Mouse (Mus musculus) kidney, embryonic 14.5 days (tissue): ENCODE results near the gene Gp1bb. TPM values are rescaled to one million over a fixed set of nuclear protein-coding genes. Genes with fewer than 3 reads are reported as not detected.

Experiments
- ATAC-seq: fragments of 200-750 bp; cut with Nextera tagmentation; 2 replicates; pipeline ENCODE4 v1.8.0; 2017; ENCODE audit warnings: moderate number of reproducible peaks, mild to moderate bottlenecking, moderate TSS enrichment, moderate library complexity; ENCODE audit not compliant: low FRiP score, low TSS enrichment
- H3K27ac ChIP-seq: fragments of 300-500 bp; sonication (generic); 2 replicates; pipeline ENCODE4 v1.5.1; 2014; ENCODE audit warnings: low read depth, mild to moderate bottlenecking, low read length, moderate library complexity, mixed read lengths
- H3K27me3 ChIP-seq: fragments of 300-500 bp; sonication (generic); 2 replicates; pipeline ENCODE4 v1.6.1; 2014; ENCODE audit warnings: mild to moderate bottlenecking, low read length; ENCODE audit not compliant: control insufficient read depth, insufficient read depth
- H3K36me3 ChIP-seq: fragments of 300-500 bp; sonication (generic); 2 replicates; pipeline ENCODE4 v1.6.1; 2014; ENCODE audit warnings: low read length, mixed read lengths; ENCODE audit not compliant: control insufficient read depth, insufficient read depth
- H3K4me1 ChIP-seq: fragments of 300-500 bp; sonication (generic); 2 replicates; pipeline ENCODE4 v1.6.1; 2014; ENCODE audit warnings: low read length, mixed read lengths; ENCODE audit not compliant: control insufficient read depth, insufficient read depth
- H3K4me2 ChIP-seq: fragments of 300-500 bp; sonication (generic); replicated peaks from 2 replicates; pipeline ENCODE4 v1.6.1; 2014; ENCODE audit warnings: low read depth, mild to moderate bottlenecking, low read length
- H3K4me3 ChIP-seq: fragments of 300-500 bp; sonication (generic); 2 replicates; pipeline ENCODE4 v1.5.1; 2014; ENCODE audit warnings: mild to moderate bottlenecking, low read length
- H3K9ac ChIP-seq: fragments of 300-500 bp; sonication (generic); 2 replicates; pipeline ENCODE4 v1.6.1; 2014; ENCODE audit warnings: low read depth, mild to moderate bottlenecking, low read length, moderate library complexity
- H3K9me3 ChIP-seq: fragments of 300-500 bp; sonication (generic); 2 replicates; pipeline ENCODE4 v1.6.1; 2016; ENCODE audit warnings: low read length; ENCODE audit not compliant: control insufficient read depth
- WGBS: fragments of 180-500 bp; shearing (Covaris S2); extraction: QIAGEN DNeasy Blood & Tissue Kit; methylation state at CpG from one replicate; pipeline ENCODE4 v1.1.7; 2014; 5-methylcytosine and 5-hydroxymethylcytosine counted together
- polyA plus RNA-seq: library from polyadenylated mRNA; unstranded; fragments of >200 nt; fragmentation: Nextera tagmentation; extraction: Ambion mirVana; gene quantifications from 2 replicates; pipeline ENCODE4 v1.2.1, GENCODE M21; 2014

Gp1bb gene
- polyA plus RNA-seq, 1 experiment from 2014 or later = 1.6 TPM

DNA sequence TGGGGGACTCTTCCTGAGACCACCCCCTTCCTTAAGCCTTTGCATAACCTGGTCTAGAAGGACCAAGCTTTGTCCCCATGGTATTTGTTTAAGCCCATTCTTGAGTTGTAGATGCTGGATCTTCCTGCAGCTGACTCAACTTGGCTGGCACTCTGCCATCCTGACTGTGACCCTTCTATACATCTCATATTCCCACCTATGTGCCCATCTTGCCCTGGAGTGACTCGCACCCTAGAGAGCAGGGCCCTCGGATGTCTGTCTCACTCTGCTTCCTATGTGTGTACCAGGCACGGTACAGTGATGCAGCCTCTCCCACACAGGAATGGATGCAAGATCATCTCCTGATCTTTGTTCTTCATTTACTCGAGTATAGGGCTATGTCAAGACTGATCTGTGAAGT is 20.7 kb upstream of the Gp1bb start:
- no peaks in the 10 kb centered on the region for H3K27me3 ChIP-seq
- ATAC-seq = no peak
- no peak overlapping the region for H3K9ac ChIP-seq
- H3K36me3 ChIP-seq = no peaks in the 10 kb centered on the region
- WGBS = 74% methylated on average over 4 of the region's 4 CpGs
- no peaks in the 10 kb centered on the region for H3K4me1 ChIP-seq
- H3K27ac ChIP-seq = no peak overlapping the region
- H3K4me3 ChIP-seq = no peak overlapping the region
- H3K9me3 ChIP-seq = no peaks in the 10 kb centered on the region
- no peak overlapping the region for H3K4me2 ChIP-seq

GRCm38 (mm10) chr16:18642291-18642690 is 20.1 kb upstream of the Gp1bb start:
- no peaks in the 10 kb centered on the region for H3K4me1 ChIP-seq
- no peaks in the 10 kb centered on the region for H3K9me3 ChIP-seq
- no peak overlapping the region for H3K4me3 ChIP-seq
- H3K9ac ChIP-seq = no peak overlapping the region
- ATAC-seq = no peak
- H3K27ac ChIP-seq = no peak overlapping the region
- no peaks in the 10 kb centered on the region for H3K36me3 ChIP-seq
- 48% methylated on average over 7 of the region's 7 CpGs for WGBS
- no peak overlapping the region for H3K4me2 ChIP-seq
- no peaks in the 10 kb centered on the region for H3K27me3 ChIP-seq

DNA sequence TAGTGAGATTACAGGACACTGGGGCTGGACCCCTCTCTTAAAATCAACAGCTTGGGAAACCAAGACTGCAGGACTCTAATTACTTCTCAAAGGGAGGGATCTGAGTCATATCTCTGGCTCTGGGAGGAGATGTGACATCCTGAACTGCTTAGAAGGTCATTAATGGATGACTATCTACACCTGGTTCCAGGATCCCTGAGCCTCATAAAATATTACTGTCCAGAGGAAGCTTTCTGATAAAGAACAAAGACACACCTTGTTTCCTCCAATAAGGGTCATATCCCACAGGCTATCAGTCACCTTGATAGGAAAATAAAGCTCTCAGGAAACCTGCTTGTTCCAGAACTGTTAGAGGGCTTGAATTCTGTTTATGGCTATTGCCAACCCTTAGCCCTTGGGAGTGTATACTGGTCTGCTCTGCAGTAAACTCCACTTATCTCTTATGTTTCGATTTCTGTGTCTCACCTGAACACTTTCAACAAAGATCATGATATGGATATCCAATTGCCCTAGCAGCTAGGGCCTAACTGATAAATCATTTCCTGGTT is 17.3 kb upstream of the Gp1bb start:
- no peak overlapping the region for H3K4me2 ChIP-seq
- H3K4me3 ChIP-seq = no peak overlapping the region
- no peak overlapping the region for H3K27ac ChIP-seq
- no peak overlapping the region for H3K9ac ChIP-seq
- H3K9me3 ChIP-seq = no peaks in the 10 kb centered on the region
- no peaks in the 10 kb centered on the region for H3K36me3 ChIP-seq
- no peak for ATAC-seq
- no peaks in the 10 kb centered on the region for H3K27me3 ChIP-seq
- H3K4me1 ChIP-seq = no peaks in the 10 kb centered on the region
- WGBS = 82% methylated on average over 1 of the region's 1 CpGs

- WGBS = 61% methylated on average over 2 of the region's 2 CpGs
Measured at GRCm38 (mm10) chr16:18638396-18638795, 16.2 kb upstream of the Gp1bb start.

GRCm38 (mm10) chr16:18636804-18637203 is 14.6 kb upstream of the Gp1bb start:
- no peaks in the 10 kb centered on the region for H3K9me3 ChIP-seq
- H3K27ac ChIP-seq = no peak overlapping the region
- H3K9ac ChIP-seq = no peak overlapping the region
- no peaks in the 10 kb centered on the region for H3K36me3 ChIP-seq
- 38% methylated on average over 3 of the region's 3 CpGs for WGBS
- H3K27me3 ChIP-seq = no peaks in the 10 kb centered on the region
- H3K4me3 ChIP-seq = no peak overlapping the region
- H3K4me2 ChIP-seq = no peak overlapping the region
- no peak for ATAC-seq
- H3K4me1 ChIP-seq = no peaks in the 10 kb centered on the region

More at GRCm38 (mm10) chr16:18638396-18638795, 16.2 kb upstream of the Gp1bb start:
- no peak overlapping the region for H3K4me2 ChIP-seq
- no peaks in the 10 kb centered on the region for H3K9me3 ChIP-seq
- ATAC-seq = no peak
- no peaks in the 10 kb centered on the region for H3K27me3 ChIP-seq
- no peak overlapping the region for H3K9ac ChIP-seq
- no peak overlapping the region for H3K4me3 ChIP-seq
- H3K4me1 ChIP-seq = no peaks in the 10 kb centered on the region
- no peaks in the 10 kb centered on the region for H3K36me3 ChIP-seq
- H3K27ac ChIP-seq = no peak overlapping the region

DNA sequence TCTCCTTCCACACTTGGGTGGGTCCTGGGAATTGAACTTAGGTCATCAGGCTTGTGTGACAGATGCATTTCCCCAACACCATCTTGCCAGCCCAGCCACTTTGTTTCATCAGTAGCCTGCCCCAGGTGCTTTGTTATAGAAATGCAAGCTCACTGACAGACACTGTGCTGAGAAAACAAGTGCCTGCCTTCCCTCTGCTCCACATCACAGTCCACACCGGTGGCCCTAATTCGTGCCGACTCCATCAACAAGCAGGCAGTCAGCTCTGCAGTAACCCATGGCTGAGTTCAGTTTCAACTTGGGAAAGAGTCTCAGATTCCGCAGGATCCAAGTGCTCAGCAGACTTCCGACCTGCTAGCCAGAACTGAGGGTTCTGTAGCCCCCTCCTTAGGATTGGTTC is 14.2 kb upstream of the Gp1bb start:
- Histone ChIP-seq H3K27me3 (no peaks in the 10 kb centered on the region), H3K27ac (no peak overlapping the region), H3K36me3 (no peaks in the 10 kb centered on the region), H3K9ac (no peak overlapping the region), H3K9me3 (no peaks in the 10 kb centered on the region), H3K4me3 (no peak overlapping the region), H3K4me1 (no peaks in the 10 kb centered on the region), H3K4me2 (no peak overlapping the region)
- no peak for ATAC-seq
- WGBS = 65% methylated on average over 5 of the region's 5 CpGs

DNA sequence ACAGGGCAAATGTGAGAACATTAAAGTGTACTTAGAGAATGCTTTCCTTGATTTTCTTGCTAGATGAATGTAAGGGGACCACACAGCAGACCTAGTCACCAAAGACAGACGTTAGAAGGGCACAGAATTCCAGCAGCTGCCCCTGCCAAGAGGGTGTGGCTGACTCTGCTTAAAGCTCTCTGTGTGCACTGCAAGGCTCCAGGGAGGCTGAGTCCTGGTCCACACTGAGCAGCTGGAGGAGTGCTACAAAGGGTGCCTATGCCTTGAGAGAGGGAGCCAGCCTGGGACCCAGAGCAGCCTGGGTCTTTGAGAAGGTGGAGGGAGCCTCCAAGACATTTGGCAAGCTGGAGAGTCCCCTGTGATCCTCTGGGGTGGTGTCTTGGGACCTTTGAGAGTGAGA is 11.1 kb upstream of the Gp1bb start:
- Histone ChIP-seq H3K4me3 (no peak overlapping the region), H3K9me3 (no peaks in the 10 kb centered on the region), H3K4me1 (peaks cover 8% of the 10 kb centered on the region; the same call in 1 of the 2 replicates), H3K27ac (no peak overlapping the region), H3K4me2 (no peak overlapping the region), H3K9ac (no peak overlapping the region), H3K36me3 (no peaks in the 10 kb centered on the region), H3K27me3 (peaks cover 8% of the 10 kb centered on the region)
- no peak for ATAC-seq
- 21% methylated on average over 1 of the region's 1 CpGs for WGBS

- H3K4me2 ChIP-seq = no peak overlapping the region
- H3K27ac ChIP-seq = no peak overlapping the region
- peaks cover 8% of the 10 kb centered on the region; the same call in 1 of the 2 replicates for H3K4me1 ChIP-seq
- H3K36me3 ChIP-seq = no peaks in the 10 kb centered on the region
- H3K9me3 ChIP-seq = no peaks in the 10 kb centered on the region
- 75% methylated on average over 2 of the region's 2 CpGs for WGBS
- no peak overlapping the region for H3K4me3 ChIP-seq
- H3K27me3 ChIP-seq = peaks cover 13% of the 10 kb centered on the region
- H3K9ac ChIP-seq = no peak overlapping the region
- no peak for ATAC-seq
Measured at GRCm38 (mm10) chr16:18632816-18633215, 10.6 kb upstream of the Gp1bb start.

GRCm38 (mm10) chr16:18632059-18632458 is 9.9 kb upstream of the Gp1bb start:
- Histone ChIP-seq H3K36me3 (no peaks in the 10 kb centered on the region), H3K9ac (no peak overlapping the region), H3K27me3 (peaks cover 14% of the 10 kb centered on the region), H3K27ac (no peak overlapping the region), H3K9me3 (no peaks in the 10 kb centered on the region), H3K4me1 (peaks cover 8% of the 10 kb centered on the region; the same call in 1 of the 2 replicates), H3K4me2 (no peak overlapping the region), H3K4me3 (no peak overlapping the region)
- 49% methylated on average over 3 of the region's 3 CpGs for WGBS
- no peak for ATAC-seq
